Mouse (Mus musculus) kidney, postnatal 14 days (tissue): Measurements from ENCODE around the gene Grin2d.

Source experiments
- DNase-seq: peaks from one replicate; pipeline ENCODE4 v3.0.0; 2022; ENCODE audit warnings: mixed read lengths

Grin2d gene

DNA sequence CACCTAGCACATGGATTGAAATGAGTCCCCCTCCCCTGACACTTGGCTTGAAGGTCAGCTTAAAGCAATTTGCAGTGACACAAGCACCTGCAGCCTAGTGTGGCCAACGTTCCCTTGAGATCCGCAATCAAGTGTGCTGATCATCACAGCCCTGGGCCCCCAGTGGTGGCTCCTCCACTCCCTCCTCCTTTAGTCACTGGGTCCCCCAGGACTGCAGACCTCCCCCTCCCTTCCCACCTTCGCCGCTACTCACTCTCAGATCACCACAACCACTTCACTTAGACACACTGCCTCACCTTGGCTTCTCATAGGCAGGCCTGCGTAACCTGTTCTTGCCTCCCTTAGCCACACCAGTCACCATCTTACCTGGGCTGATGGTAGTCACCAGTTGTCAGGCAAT lies 72.2 kb downstream of the Grin2d start:
- DNase-seq: no peak

GRCm38 (mm10) chr7:45802551-45802950 lies 75.6 kb downstream of the Grin2d start:
- no peak for DNase-seq

GRCm38 (mm10) chr7:45801348-45801747 lies 76.8 kb downstream of the Grin2d start:
- DNase-seq: peak; percentile 94

GRCm38 (mm10) chr7:45800546-45801204 lies 77.5 kb downstream of the Grin2d start:
- DNase-seq: peak; percentile 63

DNA sequence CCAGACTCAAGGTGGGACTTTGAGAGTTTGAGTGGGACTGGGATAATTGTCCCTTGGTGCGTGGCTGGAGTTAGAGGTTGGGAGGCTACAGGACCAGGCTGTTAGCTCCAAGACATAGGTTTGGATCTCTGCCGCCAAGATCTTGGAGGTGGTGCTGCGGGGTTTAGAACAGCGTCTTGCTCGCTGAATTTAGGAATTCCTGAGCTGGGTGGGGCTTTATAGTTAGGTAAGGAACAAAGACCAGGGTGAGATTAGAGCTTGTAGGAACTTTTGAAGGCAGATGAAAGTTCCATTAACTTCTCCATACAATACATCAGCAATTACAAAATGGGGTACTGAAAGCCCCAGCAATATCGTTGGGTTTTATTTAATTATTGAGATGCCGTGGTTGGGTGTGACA lies 78.2 kb downstream of the Grin2d start:
- DNase-seq: no peak

- no peak for DNase-seq
These were observed 79.2 kb downstream of the Grin2d start for GRCm38 (mm10) chr7:45798931-45799330.

- peak; percentile 71 for DNase-seq
These were observed 79.7 kb downstream of the Grin2d start for GRCm38 (mm10) chr7:45798511-45798836.

- DNase-seq: no peak
These were observed 80.3 kb downstream of the Grin2d start for GRCm38 (mm10) chr7:45797661-45798510.

DNA sequence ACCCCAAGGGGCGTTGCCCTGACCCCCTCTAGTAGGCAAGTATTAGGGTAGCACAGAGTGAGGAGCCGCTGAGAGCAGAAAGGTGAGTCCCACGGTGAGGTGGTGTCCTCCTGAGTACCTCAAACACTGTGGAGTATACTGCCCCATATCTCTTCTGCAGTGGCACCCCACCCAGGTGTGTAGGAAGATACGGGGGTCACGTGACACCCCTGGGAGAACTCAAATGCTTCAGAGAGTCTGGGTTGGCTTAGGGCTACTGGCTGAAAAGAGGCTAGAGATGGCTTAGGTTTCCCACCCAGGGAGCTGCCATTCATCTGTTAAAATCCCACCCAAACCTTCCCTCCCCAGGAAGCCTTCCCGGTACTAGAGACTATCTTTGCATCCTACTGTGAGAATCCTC lies 81.2 kb downstream of the Grin2d start:
- no peak for DNase-seq

DNA sequence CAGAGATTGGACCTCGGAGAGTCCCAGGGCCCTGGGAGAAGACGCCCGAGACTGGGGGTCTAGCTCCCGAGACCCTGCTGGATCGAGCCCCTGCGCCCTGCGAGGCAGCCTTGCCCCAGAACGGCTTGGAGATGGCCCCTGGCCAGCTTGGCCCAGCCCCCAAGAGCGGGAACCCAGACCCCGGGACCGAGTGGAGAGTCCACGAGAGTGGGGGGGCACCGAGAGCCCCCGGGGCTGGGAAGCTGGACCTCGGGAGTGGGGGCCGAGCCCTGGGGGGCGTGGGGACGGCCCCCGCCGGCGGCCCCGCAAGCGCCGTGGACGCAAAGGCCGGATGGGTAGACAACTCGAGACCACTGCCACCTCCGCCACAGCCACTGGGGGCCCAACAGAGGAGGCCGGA lies 83.2 kb downstream of the Grin2d start:
- no peak for DNase-seq

GRCm38 (mm10) chr7:45793969-45794585 lies 84.1 kb downstream of the Grin2d start:
- DNase-seq: no peak

DNA sequence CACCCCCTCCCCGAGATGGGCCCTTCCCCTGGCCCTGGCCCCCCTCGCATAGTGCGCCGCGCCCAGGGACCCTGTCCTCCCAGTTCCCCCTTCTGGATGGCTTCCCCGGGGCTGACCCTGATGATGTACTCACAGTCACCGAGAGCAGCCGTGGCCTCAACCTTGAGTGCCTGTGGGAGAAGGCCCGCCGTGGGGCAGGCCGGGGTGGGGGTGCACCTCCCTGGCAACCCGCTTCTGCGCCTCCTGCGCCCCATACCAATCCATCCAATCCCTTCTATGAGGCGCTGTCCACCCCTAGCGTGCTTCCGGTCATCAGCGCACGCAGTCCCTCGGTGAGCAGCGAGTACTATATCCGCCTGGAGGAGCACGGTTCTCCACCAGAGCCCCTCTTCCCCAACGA lies 84.9 kb downstream of the Grin2d start:
- DNase-seq: no peak

GRCm38 (mm10) chr7:45791756-45792490 lies 86.3 kb downstream of the Grin2d start:
- DNase-seq: no peak

- peak; percentile 71 for DNase-seq
These were observed 87.5 kb downstream of the Grin2d start for GRCm38 (mm10) chr7:45790721-45791120.

DNA sequence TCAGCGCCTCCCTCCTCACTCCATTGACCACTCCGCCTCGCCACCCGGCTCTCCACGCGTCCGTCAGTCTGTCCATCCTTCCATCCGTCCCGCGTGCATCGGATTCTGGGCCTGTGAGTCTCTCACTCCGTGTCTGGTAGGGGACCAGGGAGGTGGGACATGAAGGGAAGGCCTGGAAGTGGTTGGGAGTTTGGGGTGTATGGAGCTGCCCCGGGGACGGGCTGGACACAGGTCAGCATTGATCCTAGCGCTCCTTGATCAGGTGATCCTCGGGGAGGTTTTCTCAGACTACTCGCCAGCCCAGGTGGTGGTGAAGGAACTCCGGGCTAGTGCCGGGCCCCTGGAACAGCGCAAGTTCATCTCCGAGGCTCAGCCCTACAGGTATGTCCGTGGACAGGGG lies 90.5 kb downstream of the Grin2d start:
- DNase-seq: no peak

- peak; percentile 43 for DNase-seq
These were observed 91.3 kb downstream of the Grin2d start for GRCm38 (mm10) chr7:45786661-45787413.

GRCm38 (mm10) chr7:45786136-45786578 lies 92.0 kb downstream of the Grin2d start:
- peak; percentile 48 for DNase-seq

DNA sequence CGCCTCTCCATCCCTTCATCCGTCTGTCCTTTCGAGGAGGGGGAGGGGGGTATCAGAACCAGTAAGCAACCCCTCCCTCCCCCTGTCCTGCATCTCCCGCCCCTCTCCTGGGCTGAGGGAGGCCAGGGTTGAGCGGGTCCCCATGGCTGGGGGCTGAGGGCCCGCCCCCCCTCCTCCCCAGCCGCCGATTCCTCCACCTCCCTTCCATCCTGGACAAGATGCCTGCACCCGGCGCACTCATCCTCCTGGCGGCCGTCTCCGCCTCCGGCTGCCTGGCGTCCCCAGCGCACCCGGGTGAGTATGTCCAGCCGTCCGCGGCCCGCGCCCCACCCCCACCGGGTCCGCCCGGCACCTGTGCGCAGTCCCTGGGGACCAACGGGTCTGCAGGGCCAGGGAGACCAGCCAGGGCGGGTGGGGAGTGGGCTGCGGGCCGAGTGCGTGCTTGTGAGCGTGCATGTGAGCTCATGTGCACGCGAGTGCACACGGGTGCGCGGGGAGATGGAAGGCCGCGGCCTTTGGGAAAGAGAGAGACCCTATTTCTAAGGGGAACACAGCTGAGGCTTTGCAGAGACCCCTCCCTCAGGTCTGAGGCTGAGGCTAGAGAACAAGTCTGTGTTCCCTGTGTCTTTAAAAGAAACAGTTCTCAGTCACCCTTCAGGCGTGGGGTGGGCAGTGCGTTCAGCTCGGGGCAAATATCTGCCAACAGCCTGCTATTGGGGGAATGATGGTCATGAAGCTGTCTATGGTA lies 92.6 kb downstream of the Grin2d start:
- peak; percentile 44 for DNase-seq

GRCm38 (mm10) chr7:45784524-45785372 lies 93.4 kb downstream of the Grin2d start, which contains the start of gene Sult2b1:
TSS of gene Sult2b1 (minus strand) at chr7:45784669.
- peak; percentile 75 for DNase-seq

DNA sequence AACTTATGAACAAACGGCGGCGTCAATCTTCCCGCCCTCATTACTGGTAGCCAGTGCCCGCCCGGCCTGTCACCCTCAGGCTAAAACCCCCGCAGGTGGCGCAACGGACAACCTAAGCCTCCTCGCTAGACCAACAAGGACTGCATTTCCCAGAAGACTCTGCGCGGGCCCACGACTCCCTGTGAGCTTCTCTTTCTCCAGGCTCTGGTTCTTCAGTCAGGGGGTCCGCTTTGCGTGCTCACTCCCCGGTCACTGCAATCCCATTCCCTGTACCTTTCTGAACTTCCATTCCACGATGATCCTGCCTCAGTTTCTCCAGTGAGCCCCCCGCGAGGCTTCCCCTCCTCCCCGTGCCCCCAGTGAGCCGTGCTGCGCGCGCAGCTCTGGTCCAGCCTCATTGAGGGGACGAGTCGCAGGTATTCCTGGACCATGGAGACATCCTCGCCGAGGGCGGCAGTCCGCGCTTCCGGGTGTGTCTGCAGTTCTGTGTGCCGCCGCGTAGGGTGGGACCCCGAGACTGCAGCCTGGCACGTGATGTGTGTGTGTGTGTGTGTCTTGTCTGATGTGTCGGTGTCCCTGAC lies 94.6 kb downstream of the Grin2d start, which contains the start of gene Lmtk3:
Lmtk3 (plus strand) TSS at position 228 of the 581 bp plus-strand sequence.
- peak; percentile 77 for DNase-seq
